Mouse (Mus musculus) left cerebral cortex, postnatal 25 days (tissue): ENCODE results near the gene Ltbp1. TPM values are rescaled to one million over a fixed set of nuclear protein-coding genes. Genes with fewer than 3 reads are reported as not detected.
A peak's percentile ranks its signal among the peaks of the same experiment; 100 is the strongest.

ENCODE experiments used
- DNase-seq, 2 experiments: peaks; one replicate each; pipeline ENCODE4 v3.0.0; 2022; ENCODE audit warnings: low spot score in 2 of 2, mixed read lengths in 1 of 2
- intact Hi-C: fragments of 180-260 bp; cut with DNase I; formaldehyde crosslinking; loops from one replicate; pipeline ENCODE4 v1.15.1; 2025
- total RNA-seq, 2 experiments: library from RNA; stranded (reverse); gene quantifications; 2 replicates each; pipeline ENCODE4 v1.2.3; 2021

The Ltbp1 gene
- total RNA-seq, 2 experiments from 2014 or later = 8.9 to 9.1 TPM

DNA sequence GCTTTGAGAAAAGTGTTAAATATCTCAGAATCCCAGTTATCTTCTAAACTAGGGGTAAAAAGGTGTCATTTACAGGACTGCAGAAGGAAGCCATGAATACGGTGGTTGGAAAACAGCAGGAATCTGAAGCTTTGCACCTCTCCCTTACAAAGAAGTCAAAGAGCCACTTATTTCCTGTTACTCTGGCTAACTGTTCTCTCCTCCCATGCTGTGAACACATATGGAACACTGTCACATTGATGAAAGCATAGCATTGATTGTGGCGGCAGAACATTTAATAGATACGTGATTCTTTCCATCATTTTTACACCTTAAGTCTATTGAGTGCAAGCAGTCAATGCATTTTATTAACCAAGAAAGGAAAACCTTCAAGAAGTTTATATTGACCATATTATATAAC, 196.9 kb downstream of the Ltbp1 start:
- intact Hi-C loops = no loop called here
- no peak for DNase-seq

DNA sequence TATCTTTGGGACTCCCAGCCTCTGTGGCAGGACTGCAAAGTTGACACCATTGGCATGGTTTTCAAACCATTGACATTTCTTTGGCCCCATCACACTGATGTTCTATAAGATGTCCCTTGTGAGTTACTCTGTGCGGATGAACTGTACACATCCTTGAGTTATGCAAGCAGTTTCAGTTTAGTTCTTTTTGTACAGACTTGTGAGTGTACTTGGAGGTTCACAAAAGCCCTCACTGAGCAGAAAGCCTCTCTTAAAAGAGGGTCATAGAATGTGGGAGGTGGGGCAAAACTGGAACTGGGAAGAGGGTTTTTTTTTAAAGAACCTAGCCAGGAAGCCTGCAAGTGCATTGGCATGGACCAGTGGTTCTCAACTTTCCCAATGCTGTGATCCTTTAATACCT, 198.7 kb downstream of the Ltbp1 start:
- intact Hi-C loops = no loop called here
- DNase-seq = no peak

DNA sequence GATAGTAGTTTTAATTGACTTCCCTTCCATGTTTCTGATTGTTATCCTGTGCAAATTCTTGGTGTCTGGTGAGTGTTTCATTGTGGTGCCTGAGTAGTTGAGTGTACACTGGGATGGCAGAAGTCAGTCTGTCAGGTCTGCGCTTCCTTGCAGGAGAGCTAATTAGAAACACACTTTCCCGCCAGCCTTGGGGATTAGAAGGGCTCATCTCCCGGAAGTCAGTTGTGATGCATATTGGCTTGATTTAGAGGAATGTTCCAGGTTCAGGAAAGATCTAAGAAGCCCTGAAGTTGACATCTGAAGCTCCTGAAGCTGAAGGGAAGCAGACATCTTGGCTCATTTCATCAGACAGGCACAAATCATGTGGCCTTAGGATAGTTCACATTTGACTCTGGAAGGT, 200.9 kb downstream of the Ltbp1 start:
- DNase-seq = no peak
- intact Hi-C loops = no loop called here

DNA sequence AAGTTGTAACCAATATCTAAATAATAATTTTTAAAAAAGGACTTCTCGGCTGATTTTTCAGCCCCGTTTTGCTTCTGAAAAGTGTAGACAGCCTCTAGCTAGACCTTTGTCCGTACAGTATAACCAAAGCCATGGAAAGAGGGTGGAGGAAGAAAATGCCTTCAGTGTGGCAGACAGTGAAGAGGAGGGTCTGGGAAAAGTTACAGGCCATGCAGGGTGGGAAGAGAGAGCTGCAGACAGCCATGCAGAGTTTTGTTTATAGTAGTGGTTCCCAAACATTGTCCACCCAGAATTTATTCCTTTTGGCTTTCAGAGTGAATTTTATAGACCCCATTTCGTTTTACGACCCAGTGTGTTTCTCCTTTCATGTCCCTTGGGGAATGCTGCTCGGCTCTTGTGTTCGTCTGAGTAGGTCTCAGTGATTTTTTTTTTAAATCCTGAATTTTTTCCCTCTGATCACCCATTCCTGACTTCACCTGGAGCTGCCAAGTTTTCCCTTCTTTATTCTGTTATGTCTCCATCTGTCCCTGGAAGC, 202.9 kb downstream of the Ltbp1 start:
- no peak for DNase-seq

DNA sequence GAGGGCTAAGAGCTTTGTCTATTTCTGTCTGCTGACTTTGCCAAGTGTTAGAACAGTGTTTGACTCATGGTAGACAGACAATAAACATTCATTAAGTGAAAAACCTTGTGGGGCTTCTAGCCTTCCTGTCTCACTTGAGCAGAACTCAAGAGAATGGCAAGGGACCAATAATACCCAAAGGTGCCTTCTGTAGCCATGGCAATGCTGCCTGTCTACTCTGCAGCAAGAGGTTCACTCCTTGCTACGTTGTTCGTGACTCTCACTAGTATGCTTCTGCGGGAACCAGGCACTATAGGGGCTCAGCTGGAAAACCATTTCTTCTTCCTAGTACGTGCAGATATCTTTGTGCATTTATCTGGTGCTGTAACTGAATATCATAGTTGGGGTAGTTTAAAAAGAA, 205.2 kb downstream of the Ltbp1 start:
- no peak for DNase-seq
- intact Hi-C loops = no loop called here

More for the DNA sequence above, 202.9 kb downstream of the Ltbp1 start:
- intact Hi-C loops = no loop called here

DNA sequence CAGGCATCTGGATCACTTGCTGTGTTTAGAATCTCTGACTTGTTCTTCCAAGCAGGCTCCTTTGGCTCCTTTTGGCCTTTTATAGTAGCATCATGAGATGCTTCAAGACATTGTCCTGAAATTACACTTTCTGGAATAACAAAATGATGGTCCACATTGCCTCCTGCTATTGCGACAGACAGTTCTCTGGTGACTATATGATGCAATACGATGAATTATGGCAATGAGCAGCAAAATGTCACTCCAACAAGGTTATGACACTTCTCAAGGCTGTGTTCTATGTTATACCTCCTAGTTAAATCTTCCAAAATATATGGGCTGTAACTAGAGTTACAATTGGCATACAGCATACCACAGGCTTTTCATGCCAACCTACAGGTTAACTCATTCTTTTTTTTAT, 211.0 kb downstream of the Ltbp1 start:
- intact Hi-C loops = no loop called here
- no peak for DNase-seq

DNA sequence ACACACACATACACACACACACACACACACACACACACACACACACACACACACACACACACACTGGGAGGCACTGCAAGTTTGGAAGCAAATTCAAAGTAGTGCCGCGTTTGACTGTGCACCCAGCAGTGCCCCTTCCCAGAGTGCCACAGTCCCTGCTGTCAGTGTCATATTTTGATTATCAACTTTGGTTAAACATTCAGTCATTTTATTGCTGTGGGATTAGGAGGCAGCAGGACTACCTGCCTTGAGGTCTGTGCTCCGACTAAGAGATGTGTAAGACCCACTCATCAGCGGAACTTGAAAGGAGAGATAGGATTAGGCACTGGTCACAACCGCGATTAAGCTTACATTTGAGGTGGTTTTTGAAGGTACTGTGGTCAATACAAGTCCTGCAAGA, 213.3 kb downstream of the Ltbp1 start:
- intact Hi-C loops = no loop called here

DNA sequence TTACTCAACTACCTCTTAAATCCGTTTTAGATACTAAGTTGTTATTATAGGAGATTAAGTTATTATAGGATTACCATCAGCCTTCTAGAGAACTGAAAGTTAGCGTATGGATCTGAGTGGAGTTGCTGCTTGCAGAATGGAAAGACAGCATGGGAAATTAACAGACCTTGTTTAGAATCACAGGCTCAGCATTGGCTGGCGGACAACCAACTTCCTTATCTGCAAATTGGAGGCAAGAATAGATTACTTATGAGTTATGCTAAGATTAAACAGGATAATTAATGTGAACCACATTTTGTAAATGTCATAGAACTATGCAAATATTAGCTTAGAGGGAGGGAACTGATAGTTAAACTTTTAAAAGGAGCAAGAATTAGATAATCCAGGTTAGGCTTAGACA, 223.0 kb downstream of the Ltbp1 start:
- intact Hi-C loops = no loop called here
- no peak for DNase-seq

More for the DNA sequence above, 213.3 kb downstream of the Ltbp1 start:
- no peak for DNase-seq

DNA sequence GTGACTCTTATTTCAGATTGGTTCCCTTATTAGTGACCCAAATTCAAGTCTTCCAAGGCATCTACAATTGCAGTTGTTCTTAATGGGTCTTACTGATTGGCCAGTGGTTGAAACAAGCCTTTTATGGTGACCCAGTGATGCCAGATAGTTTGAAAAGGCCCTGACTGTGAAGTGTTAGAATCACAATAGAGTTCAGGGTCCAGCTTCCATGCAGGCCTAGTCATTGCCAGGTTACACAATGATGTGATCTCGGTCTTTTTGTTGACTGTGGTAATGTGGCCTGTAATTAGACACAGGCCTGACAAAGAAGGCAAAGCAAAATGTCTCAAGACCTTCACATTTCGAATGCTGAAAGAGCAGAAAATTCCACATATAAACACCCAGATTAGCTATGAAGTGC, 227.8 kb downstream of the Ltbp1 start:
- intact Hi-C loops = no loop called here
- no peak for DNase-seq

DNA sequence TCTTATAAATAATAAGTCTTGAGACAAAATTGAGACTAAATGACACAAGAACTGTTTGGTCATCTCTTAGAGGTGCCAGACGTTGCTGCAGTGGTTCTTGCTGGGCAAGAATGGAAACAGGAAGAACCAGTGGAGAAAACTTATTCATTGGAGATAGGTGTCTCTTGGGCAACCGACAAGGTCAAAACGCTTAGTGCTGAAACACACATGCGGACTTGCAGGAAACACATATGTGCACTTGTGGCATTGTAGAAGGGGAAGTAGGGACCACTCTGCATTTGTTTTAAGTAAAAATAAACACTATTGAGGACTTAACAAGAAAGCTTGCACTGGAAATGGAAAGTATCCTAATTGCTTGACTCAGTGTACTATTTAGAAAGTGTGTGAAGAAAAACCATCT, 228.6 kb downstream of the Ltbp1 start:
- intact Hi-C loops = no loop called here
- no peak for DNase-seq

DNA sequence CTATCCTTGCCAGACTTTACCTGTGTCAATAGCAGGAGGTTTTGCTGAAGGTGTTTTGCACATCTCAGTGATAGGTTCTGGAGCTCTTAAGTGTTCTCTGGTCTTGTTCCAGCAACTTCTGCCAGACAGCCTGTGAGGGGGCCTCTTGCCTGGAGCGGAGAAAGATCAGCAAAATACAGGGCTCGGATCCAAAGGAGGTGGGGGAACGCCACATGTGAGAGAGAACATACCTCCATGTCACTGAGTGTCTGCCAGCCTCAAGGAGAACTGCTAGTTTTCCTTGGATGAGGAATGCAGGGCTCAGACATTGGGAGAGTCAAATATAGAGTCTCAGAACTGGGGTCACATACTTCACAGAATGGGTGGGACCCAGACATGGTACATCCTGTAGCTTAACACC, 230.4 kb downstream of the Ltbp1 start:
- intact Hi-C loops = no loop called here
- DNase-seq = peak in 1 of 2 experiments; percentile 58

DNA sequence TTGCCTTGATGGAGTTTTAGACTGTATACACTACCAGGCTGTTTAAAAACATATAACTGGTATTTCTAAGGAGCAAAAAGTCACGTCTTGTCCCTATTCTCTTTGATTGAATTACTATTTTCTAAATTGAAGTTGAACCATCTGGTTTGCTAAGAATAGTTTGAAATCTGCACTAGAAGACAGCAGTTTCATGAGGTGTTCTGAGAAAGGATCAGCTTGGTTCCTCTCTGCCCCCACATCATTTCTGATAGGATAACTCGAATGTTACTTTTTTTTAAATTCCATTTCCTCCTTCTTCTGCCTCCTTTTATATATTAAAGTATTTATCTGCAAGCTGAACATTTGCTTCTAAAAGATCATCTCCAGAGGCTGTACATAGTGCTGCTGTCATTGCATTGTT, 231.2 kb downstream of the Ltbp1 start:
- peak in 1 of 2 experiments; percentile 28 for DNase-seq
- intact Hi-C loops = no loop called here

DNA sequence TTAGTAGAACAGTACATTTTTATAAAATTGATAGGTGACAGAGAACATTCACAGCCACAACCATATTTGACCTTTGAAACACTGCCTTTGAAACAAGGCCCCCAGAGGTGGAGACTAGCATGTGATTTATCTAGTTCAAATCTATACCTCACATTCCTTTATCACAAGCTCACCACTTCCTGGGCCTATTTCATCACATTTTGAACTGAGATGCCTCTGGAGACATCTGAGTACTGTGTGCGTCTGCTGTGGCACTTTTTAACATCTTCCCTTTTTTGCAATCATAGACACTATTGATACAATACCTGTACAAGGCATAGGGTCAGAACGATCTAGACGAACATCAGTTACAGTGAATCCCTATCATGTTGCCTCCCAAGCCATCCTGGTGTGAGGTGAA, 232.1 kb downstream of the Ltbp1 start:
- no peak for DNase-seq
- intact Hi-C loops = no loop called here

DNA sequence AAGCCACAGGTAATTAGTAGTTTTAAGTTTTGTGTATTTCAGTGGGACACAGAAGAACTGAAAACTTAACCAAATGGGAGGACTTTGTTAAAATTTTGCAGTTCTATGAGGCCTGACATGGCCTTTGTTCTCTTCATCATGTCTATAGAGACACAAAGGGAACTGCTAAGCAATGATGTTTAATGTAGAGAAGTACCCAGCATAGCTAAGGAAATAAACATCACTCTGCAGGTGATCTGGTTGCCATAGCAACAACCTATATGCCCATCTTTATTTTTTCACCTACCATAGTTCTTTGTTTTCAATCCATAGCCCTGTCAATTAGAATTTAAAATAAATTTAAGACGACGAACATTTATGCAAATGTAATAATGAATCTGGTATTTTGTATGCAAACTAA, 233.3 kb downstream of the Ltbp1 start:
- intact Hi-C loops = no loop called here
- DNase-seq = no peak

DNA sequence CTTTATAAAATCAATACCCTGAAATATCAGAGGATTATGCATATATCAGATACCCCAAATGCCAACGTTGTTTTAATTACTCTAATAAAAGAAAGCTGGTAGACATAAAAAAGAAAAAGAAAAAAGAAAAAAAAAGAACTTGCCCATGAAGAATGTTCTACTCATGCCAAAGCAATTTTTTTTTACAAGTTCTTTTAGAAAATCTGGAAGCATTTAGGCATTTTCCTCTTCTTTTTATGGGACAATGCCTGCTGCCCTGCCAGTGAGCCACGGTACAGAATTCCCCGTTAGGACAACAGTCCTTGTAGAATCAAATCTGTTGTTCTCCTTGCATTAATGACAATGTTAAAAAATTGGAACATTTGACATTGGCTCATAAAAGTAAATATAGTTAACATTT, 234.2 kb downstream of the Ltbp1 start:
- no peak for DNase-seq
- intact Hi-C loops = no loop called here

DNA sequence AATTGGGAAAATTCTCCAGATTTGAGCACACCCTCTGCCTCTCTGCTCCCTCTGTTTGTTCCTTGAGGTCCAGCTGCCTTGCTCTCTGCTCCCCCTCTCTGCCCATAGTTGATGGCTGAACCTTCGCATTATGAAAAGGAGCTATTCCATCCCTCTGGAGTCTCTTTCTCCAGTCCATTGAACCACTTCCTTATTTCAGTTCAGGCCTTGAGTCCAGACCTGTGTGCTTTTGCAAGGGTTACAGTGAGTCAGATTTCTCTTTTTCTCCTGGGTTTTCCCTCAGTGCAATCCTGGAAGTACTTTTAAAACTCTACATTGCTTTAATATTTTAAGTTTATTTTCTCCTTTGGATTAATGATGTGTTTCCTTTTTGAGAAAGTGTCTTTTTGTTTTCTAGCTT, 236.7 kb downstream of the Ltbp1 start:
- intact Hi-C loops = no loop called here
- no peak for DNase-seq

DNA sequence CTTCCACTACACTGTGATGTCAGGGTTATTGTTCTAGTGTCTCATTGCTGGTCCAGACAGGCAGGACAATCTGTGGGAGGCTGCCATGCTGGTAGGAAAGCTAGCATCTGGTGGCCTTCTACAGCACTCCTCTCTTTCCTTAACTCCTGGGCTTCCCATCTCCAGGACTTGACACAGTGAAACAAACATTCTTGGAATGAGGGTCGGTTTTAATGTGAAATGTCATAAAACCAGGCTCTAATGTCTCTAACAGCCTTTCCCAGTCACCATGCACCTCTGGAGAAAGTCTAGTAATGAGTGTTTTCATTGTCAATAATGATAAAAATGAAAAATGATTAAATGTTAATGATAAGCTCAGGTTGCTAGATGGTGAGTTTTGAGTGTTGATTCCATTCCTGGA, 237.9 kb downstream of the Ltbp1 start:
- intact Hi-C loops = no loop called here

DNA sequence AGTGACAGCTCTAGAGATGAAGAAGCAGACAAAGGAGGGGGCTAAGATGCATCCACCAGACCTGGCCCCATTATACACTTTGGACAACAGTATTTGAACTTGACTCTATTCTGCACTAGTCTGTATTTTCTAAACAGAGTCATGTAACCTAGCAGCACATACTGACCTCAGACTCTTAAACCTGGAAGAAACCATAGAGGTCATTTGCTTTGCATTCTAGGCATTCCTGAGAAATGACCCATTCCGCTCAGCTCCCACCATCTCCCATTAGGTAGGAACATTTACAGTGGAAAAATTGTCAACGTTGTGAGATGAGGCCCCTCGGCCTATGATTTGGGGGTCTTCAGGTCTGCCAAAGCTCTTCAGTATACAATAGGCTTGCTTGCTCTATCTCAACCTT, 238.8 kb downstream of the Ltbp1 start:
- DNase-seq = no peak
- intact Hi-C loops = no loop called here

More for the DNA sequence above, 237.9 kb downstream of the Ltbp1 start:
- no peak for DNase-seq

DNA sequence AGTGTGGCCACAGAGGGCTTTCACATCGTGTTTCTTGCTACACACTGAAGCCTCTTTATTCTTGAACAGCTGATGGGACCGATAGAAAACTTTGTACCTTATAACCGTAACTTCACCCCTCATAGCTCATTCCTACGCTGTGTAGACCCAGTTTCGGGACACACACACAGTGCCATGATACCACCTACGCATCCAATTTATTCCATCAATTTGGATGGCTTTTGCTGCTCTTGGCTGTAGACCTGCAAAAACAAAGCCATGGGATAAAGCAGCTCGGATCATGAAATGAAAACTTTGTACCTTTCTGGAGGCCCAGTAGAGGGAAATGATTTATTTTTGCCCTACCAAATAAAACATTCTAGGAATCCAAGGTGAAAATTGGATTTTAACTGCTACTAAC, 239.7 kb downstream of the Ltbp1 start:
- no peak for DNase-seq
- intact Hi-C loops = no loop called here

DNA sequence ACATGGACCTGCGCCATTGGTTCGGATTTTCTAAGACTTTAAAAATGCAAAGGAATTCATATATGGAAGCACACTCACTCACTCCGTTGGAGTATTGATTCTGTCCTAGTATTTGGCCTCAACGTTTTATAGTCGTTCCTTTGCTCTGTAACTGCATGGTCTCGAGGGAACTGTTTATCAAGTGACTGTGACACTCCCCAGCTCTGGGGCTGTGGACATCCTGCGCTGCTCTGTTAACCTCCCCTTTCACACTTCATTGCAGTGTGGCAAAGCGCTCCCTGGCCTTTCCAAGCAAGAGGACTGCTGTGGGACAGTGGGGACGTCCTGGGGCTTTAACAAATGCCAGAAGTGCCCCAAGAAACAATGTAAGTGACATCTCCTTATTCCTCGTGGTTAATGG, 243.3 kb downstream of the Ltbp1 start:
- no peak for DNase-seq
- intact Hi-C loops = no loop called here

DNA sequence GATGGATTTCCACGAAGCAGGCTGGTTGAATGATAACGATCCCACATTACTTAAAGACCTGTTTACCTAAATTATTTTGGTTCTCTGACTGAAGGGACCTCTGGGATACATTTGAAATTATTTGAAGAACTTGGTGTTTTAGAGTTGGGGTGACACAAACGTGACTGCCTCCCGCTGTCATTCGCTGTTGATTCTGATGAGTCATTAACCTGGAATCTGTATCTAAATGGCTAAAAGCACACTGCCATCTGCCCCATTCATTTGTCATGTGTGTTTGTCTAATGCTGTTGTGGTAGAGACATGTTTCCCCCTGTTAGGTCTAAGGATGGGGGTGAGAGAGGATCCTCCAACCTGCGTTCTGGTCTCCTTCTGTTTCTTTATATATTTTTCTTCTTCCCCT, 245.2 kb downstream of the Ltbp1 start:
- DNase-seq = no peak
- intact Hi-C loops = no loop called here

DNA sequence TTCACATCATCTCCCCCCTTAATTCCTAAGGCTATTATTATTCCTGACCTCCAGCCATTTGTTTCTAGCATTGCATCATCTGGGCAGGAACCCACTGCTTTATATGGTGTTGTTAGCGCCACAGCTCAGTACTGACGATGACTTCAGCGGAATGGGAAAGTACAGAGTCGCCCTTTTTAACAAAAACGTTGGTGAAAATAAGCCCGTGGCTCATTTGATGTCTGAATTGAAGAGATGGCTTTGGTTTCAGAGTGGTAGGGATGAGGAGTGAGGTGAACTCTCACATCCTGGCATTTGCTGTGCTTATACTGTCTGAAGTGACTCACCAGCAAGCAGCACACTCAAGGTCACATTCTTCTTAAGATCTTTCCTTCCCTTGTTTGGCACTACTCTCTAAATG, 245.7 kb downstream of the Ltbp1 start:
- no peak for DNase-seq
- intact Hi-C loops = no loop called here

DNA sequence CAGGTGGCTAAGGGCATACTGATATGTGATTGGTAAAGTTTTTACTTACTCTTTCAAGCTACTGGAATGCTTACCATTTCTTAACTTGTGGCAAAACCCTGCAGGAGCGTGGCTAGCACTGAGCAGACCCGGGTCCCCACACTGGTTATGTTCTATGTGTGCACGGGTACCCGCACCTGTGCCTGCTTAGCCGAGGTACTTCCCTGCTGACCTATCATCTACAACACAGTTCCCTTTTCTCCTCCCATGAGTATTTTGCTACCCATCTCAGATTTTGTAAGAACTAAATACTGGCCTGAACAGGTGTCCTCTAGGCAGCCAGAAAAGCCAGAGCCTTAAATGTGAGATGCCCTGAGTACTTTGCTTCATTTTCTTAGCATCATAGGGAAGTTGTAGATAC, 247.2 kb downstream of the Ltbp1 start:
- intact Hi-C loops = no loop called here
- DNase-seq = no peak
